Mouse (Mus musculus) adrenal gland, adult 8-10 months (tissue): ENCODE results near the gene Get4. TPM values are rescaled to one million over a fixed set of nuclear protein-coding genes. Genes with fewer than 3 reads are reported as not detected.
A peak's percentile ranks its signal among the peaks of the same experiment; 100 is the strongest.

Experiments used
- DNase-seq: peaks from one replicate; pipeline ENCODE4 v3.0.0; 2022
- total RNA-seq, 4 experiments: library from RNA; stranded (reverse); gene quantifications; 2 replicates each; pipeline ENCODE4 v1.2.4; 2022

The Get4 gene
- total RNA-seq, 4 experiments from 2014 or later = 96.6 to 112 (median 101) TPM

DNA sequence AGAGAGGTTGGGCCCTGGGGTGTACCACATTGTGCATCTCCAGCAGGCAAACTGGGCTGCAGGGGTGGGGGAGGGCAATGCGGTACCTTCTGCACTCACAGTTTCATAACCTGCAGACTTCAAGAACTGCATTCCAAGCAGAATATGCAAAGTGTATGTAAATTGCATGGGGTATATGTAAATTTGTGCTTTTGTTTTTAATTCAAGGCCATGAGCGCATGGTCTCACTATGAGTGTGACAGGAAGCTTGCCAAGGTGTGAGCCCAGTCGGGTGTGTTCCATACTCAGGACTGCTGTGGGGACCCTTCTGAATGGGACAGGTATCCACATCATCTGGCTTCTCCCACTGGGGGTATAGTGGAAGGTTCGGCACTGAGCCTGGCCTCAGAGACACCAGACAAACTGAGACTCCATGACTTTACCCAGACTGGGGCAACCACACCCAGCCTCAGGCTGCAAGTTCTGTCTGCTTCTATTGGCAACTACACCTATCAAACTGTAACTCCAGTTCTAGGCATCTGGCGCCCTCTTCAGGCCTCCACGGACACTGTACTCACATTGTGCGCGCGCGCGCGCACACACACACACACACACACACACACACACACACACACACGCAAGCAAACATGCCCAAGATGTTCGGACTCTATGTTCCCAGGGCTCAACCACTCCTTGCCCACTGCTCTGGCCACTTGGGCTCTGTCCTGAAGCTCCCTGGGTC lies 31.5 kb downstream of the Get4 start:
- DNase-seq = no peak

GRCm38 (mm10) chr5:139285383-139286067 lies 33.4 kb downstream of the Get4 start:
- DNase-seq = no peak

- DNase-seq = no peak
Measured at GRCm38 (mm10) chr5:139286142-139286941, 34.2 kb downstream of the Get4 start.

DNA sequence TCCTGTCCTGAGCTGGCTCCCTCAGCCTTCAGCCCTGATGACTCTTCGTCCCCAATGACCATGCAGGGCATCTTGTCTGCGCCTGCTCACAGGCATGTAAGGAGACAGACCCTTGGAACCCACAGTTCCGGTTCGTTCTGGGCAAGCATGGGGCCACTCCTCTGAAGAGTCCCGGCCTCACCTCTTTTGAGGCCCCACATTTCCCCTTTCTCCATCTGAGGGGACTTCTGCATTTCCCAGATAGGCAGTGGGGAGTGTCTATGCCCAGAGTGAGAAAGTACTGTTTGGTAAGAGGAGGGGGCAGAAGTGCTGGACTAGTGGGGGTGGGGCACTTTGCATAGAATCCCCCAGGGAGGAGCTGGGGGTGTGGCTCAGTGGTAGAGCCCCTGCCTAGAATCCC lies 35.0 kb downstream of the Get4 start:
- DNase-seq = no peak

- DNase-seq = no peak
Measured at GRCm38 (mm10) chr5:139287787-139288186, 35.7 kb downstream of the Get4 start.

DNA sequence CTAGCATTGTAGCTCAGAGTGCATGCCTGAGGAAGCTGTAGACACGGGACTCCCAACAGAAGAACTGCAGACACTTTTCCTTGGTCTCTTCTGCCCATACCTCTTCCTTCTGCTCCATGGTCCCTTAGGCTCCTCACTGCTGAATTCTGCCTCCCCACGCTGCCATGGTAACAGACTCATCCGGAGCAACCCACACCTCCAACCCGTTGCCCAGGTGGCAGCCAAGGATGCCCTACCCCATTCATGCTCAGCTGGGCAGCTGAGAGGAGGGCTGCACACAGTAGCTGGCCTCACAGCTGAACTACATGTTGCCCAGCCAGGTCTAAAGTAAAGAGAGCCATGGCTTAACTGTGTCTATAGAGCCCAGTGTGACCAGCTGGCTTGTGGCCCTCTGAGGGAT lies 36.5 kb downstream of the Get4 start:
- DNase-seq = no peak

GRCm38 (mm10) chr5:139290467-139291259 lies 38.5 kb downstream of the Get4 start:
- DNase-seq = no peak

GRCm38 (mm10) chr5:139291811-139292560 lies 39.9 kb downstream of the Get4 start:
- DNase-seq = no peak

DNA sequence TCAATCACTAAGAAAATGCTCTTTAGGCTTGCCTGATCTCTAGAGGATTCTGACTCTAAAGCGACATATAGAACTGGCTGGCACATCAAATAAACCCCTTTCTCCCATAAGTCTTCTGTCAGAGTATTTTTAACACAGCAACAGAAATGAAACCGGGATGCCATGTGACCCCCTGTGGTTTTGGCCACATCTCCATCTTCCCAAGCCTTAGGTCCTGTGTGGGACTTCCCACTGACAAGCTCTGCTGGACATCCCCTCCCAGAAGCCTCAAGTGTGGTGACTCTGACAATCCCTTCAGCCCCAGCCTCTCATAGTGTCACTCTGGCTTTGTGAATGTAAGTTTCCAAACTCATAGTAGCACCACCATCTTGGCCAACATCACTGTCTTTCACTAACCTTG lies 42.0 kb downstream of the Get4 start:
- DNase-seq = no peak

DNA sequence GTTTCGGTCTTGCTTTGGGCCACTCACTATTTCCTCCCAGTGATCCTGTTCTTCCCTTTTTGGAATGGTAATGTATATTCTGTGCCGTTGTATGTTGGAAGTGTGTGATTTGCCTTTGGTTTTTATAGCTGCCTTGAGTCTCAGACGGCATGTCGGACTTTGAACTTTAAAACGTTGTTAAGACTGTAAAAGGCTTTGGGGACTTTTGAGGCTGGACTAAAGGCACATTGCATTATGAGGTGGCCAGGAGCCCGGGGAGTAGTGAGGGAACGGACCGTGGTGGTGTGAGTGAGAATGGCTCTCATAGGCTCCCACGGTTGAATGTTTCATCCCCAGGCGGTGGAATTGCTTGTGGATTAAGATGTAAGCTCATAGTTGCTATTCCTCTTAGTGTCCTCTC lies 45.0 kb downstream of the Get4 start:
- DNase-seq = no peak

DNA sequence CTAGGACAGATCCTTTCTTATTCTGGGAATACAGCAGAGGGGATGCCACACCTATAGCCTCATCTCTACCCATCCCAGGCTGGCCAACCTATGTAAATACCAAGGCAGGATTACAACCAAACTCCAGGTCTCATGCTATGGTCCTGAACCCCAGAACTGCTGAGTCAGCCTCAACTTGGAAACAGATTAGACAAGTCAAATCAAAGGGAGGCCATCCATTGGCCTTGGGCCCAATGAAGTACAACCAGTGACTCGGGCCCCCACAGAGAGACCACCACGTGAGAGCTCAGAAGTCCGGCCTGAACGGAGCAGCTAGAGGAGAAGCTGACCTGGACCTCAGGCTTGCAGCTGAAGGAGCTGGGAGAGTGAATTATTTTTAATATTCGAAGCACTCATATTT lies 45.6 kb downstream of the Get4 start:
- DNase-seq = no peak

- no peak for DNase-seq
Measured at GRCm38 (mm10) chr5:139302101-139302500, 50.0 kb downstream of the Get4 start.

- no peak for DNase-seq
Measured at GRCm38 (mm10) chr5:139303646-139304061, 51.5 kb downstream of the Get4 start.

- DNase-seq = no peak
Measured at GRCm38 (mm10) chr5:139309946-139310345, 57.8 kb downstream of the Get4 start.

GRCm38 (mm10) chr5:139310477-139310876 lies 58.4 kb downstream of the Get4 start:
- DNase-seq = no peak

GRCm38 (mm10) chr5:139311822-139312221 lies 59.7 kb downstream of the Get4 start:
- DNase-seq = peak; percentile 52

DNA sequence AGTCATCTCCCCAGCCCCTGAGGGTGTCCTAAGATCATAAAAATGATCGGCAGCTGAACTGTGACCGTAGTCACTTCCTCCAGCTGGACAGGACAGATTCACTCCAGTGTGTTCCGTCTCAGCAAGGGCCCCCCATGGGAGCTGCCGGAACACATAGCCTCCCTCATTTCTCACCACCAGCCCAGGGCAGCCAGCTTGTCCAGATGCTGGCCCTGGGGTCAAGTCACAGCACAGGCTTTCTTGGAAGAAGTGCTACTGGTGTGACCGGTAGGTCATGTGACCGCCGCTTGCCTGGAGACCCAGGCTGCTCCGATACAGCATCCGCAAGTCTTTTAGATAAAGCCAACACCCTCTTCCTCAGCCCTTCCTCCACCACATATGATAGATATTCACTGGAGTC lies 61.4 kb downstream of the Get4 start:
- no peak for DNase-seq

DNA sequence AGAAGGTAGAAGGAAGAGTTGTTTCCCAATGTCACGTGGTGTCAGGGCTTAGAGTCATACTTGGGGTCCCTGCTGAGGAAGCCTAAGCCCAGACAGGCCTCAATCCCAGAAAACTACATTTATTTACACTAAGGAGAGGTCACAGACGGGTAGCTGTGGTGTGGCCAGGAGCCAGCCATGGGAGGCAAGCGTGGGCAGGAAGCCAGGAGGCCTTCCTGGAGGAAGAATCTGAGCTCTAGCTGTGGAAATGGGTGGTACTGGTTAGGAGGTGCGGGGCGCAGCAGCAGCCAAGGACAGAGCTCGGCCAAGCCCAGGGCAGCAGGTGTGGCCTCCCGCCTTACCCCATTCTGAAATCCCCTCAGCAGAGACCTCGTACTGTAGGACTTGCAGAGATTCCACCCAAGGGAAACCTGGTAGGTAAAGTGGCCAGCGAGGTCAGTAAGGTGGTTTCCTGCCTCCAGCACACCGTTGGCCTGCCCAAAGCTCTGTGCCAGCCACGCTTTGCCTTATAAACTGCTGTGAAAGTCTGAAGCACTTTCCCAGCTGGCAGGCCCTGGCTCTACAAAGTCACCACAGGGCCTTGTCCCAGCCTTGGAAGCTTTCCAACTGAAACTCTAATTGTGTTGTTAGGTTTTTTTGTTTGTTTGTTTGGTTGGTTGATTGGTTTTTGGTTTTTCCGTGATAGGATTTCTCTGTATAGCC lies 63.0 kb downstream of the Get4 start:
- no peak for DNase-seq

DNA sequence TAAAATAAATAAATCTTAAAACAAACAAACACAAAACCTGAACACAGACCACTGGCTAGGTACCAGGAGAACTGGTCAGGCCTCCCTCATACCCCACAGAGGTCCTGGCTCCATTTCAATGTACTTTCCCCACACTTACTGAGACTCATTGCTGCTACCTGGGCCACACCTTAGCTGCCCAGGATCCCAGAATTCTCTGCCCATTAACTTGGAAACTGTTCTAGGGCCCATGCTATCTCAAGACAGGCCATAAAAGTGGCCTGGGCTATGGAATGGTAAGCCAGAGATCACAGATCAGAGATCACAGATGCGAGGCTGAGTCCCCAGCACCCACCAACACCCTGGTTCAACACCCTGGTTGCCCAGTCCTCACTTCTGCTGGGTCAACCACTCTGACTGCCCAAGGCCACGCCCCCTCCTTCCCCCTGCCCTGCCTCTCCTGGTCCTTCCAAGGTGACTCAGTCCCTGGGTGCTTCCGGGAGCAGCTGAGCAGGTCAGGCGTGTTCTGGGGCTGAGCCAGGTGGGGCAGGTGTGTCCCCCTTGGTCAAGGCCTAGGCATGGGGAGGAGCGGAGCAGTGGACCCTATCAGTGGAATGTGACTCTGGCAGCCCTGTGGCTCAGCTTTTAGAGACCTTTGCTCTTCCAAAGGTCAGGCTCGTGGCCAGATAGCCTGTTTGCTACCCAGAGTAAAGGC lies 65.0 kb downstream of the Get4 start:
- no peak for DNase-seq

GRCm38 (mm10) chr5:139317751-139318504 lies 65.8 kb downstream of the Get4 start:
- DNase-seq = no peak
